Mouse (Mus musculus) heart, embryonic 16.5 days (tissue): Measurements from ENCODE around the gene Prdm13. TPM values are rescaled to one million over a fixed set of nuclear protein-coding genes. Genes with fewer than 3 reads are reported as not detected.

Source experiments
- ATAC-seq: fragments of 200-750 bp; cut with Nextera tagmentation; replicated peaks from 2 replicates; pipeline ENCODE4 v1.8.0; 2017; ENCODE audit warnings: moderate number of reproducible peaks; ENCODE audit not compliant: insufficient read depth, low FRiP score; ENCODE audit errors: extremely low read depth
- H3K27ac ChIP-seq: fragments of 300-500 bp; sonication (generic); 2 replicates; pipeline ENCODE4 v1.5.1; 2014; ENCODE audit warnings: mild to moderate bottlenecking, low read length, control low read depth, moderate library complexity
- H3K27me3 ChIP-seq: fragments of 300-500 bp; sonication (generic); 2 replicates; pipeline ENCODE4 v1.6.1; 2014; ENCODE audit warnings: low read length, mixed read lengths; ENCODE audit not compliant: control insufficient read depth, insufficient read depth
- H3K36me3 ChIP-seq: fragments of 300-500 bp; sonication (generic); 2 replicates; pipeline ENCODE4 v1.6.1; 2014; ENCODE audit not compliant: control insufficient read depth, insufficient read depth
- H3K4me1 ChIP-seq: fragments of 300-500 bp; sonication (generic); 2 replicates; pipeline ENCODE4 v1.6.1; 2014; ENCODE audit warnings: low read length, mixed read lengths; ENCODE audit not compliant: control insufficient read depth, insufficient read depth
- H3K4me2 ChIP-seq: fragments of 300-500 bp; sonication (generic); 2 replicates; pipeline ENCODE4 v1.6.1; 2014; ENCODE audit warnings: low read depth, mild to moderate bottlenecking, control low read depth, low read length
- H3K4me3 ChIP-seq: fragments of 300-500 bp; sonication (generic); 2 replicates; pipeline ENCODE4 v1.5.1; 2014; ENCODE audit warnings: mild to moderate bottlenecking, control low read depth, low read length
- H3K9ac ChIP-seq: fragments of 300-500 bp; sonication (generic); 2 replicates; pipeline ENCODE4 v1.6.1; 2014; ENCODE audit warnings: low read length, control low read depth
- H3K9me3 ChIP-seq: fragments of 300-500 bp; sonication (generic); replicated peaks from 2 replicates; pipeline ENCODE4 v1.6.1; 2016; ENCODE audit warnings: low read length; ENCODE audit not compliant: control insufficient read depth
- WGBS: fragments of 180-500 bp; shearing (Covaris S2); extraction: QIAGEN DNeasy Blood & Tissue Kit; methylation state at CpG from one replicate; pipeline ENCODE4 v1.1.7; 2014; 5-methylcytosine and 5-hydroxymethylcytosine counted together
- polyA plus RNA-seq: library from polyadenylated mRNA; unstranded; fragments of >200 nt; fragmentation: Nextera tagmentation; extraction: Ambion mirVana; gene quantifications from 2 replicates; pipeline ENCODE4 v1.2.1, GENCODE M21; 2015

The Prdm13 gene
- polyA plus RNA-seq = not detected in 2 replicates

- no peak for ATAC-seq
- 1% methylated on average over 38 of the region's 38 CpGs for WGBS
- Histone ChIP-seq H3K4me3 (no peak within 1 kb of the TSS), H3K4me2 (no peak within 1 kb of the TSS), H3K4me1 (0 out of 2 replicates have a peak, but pooled peaks cover 3% of the 10 kb centered on the region), H3K9me3 (no peaks in the 10 kb centered on the region), H3K27me3 (peaks cover 94% of the 10 kb centered on the region), H3K9ac (no peak within 1 kb of the TSS), H3K27ac (no peak within 1 kb of the TSS), H3K36me3 (no peaks in the 10 kb centered on the region)
These were observed at the start of gene Prdm13 for GRCm38 (mm10) chr4:21685595-21686091. Gene Prdm13 (minus strand): TSS chr4:21685963.

GRCm38 (mm10) chr4:21727615-21728165, 41.9 kb upstream of the Prdm13 start, which contains the start of gene Ccnc:
Gene Ccnc (plus strand): TSS chr4:21727701.
- ATAC-seq = peak; percentile 96
- peak within 1 kb of the TSS; percentile 94 for H3K4me3 ChIP-seq
- peaks cover under 1% of the 10 kb centered on the region; the same call in 1 of the 2 replicates for H3K36me3 ChIP-seq
- WGBS = 0% methylated on average over 37 of the region's 37 CpGs
- H3K9ac ChIP-seq = peak within 1 kb of the TSS; percentile 92
- H3K4me2 ChIP-seq = peak within 1 kb of the TSS; percentile 87
- H3K4me1 ChIP-seq = peaks cover 5% of the 10 kb centered on the region; the same call in 1 of the 2 replicates
- H3K9me3 ChIP-seq = no peaks in the 10 kb centered on the region
- peak within 1 kb of the TSS; percentile 79 for H3K27ac ChIP-seq
- no peaks in the 10 kb centered on the region for H3K27me3 ChIP-seq

GRCm38 (mm10) chr4:21726912-21727614, 41.3 kb upstream of the Prdm13 start:
- Histone ChIP-seq H3K36me3 (no peaks in the 10 kb centered on the region), H3K4me3 (peak overlapping the region; percentile 94), H3K9ac (peak overlapping the region; percentile 92), H3K4me2 (peak overlapping the region; percentile 87), H3K4me1 (peaks cover 5% of the 10 kb centered on the region; the same call in 1 of the 2 replicates), H3K27ac (peak overlapping the region; percentile 72), H3K27me3 (no peaks in the 10 kb centered on the region), H3K9me3 (no peaks in the 10 kb centered on the region)
- under 1% methylated on average over 22 of the region's 22 CpGs for WGBS
- ATAC-seq = peak; percentile 39

GRCm38 (mm10) chr4:21722752-21723334, 37.1 kb upstream of the Prdm13 start:
- Histone ChIP-seq H3K27me3 (no peaks in the 10 kb centered on the region; the same call in 1 of the 2 replicates), H3K4me1 (no peaks in the 10 kb centered on the region), H3K27ac (no peak overlapping the region), H3K4me3 (no peak overlapping the region), H3K9ac (no peak overlapping the region), H3K4me2 (no peak overlapping the region), H3K9me3 (no peaks in the 10 kb centered on the region), H3K36me3 (no peaks in the 10 kb centered on the region)
- 62% methylated on average over 7 of the region's 7 CpGs for WGBS
- no peak for ATAC-seq

GRCm38 (mm10) chr4:21712147-21712546, 26.4 kb upstream of the Prdm13 start:
- no peak overlapping the region for H3K4me2 ChIP-seq
- H3K36me3 ChIP-seq = no peaks in the 10 kb centered on the region
- no peak overlapping the region for H3K27ac ChIP-seq
- no peak overlapping the region for H3K4me3 ChIP-seq
- H3K4me1 ChIP-seq = peaks cover 2% of the 10 kb centered on the region; the same call in 1 of the 2 replicates
- H3K27me3 ChIP-seq = no peaks in the 10 kb centered on the region; the same call in 1 of the 2 replicates
- no peaks in the 10 kb centered on the region for H3K9me3 ChIP-seq
- 2% methylated on average over 13 of the region's 13 CpGs for WGBS
- H3K9ac ChIP-seq = no peak overlapping the region
- ATAC-seq = peak; percentile 95

GRCm38 (mm10) chr4:21705046-21705445, 19.3 kb upstream of the Prdm13 start:
- Histone ChIP-seq H3K4me2 (no peak overlapping the region), H3K9me3 (no peaks in the 10 kb centered on the region), H3K36me3 (no peaks in the 10 kb centered on the region), H3K4me3 (no peak overlapping the region), H3K9ac (no peak overlapping the region), H3K4me1 (no peaks in the 10 kb centered on the region), H3K27ac (no peak overlapping the region), H3K27me3 (no peaks in the 10 kb centered on the region)
- ATAC-seq = no peak
- WGBS = 41% methylated on average over 1 of the region's 1 CpGs

- 34% methylated on average over 7 of the region's 7 CpGs for WGBS
- Histone ChIP-seq H3K36me3 (no peaks in the 10 kb centered on the region), H3K27ac (no peak overlapping the region), H3K9me3 (no peaks in the 10 kb centered on the region), H3K27me3 (peaks cover 26% of the 10 kb centered on the region), H3K4me3 (no peak overlapping the region), H3K4me2 (no peak overlapping the region), H3K4me1 (no peaks in the 10 kb centered on the region), H3K9ac (no peak overlapping the region)
- ATAC-seq = no peak
These were observed 10.0 kb upstream of the Prdm13 start for GRCm38 (mm10) chr4:21695638-21696254.

GRCm38 (mm10) chr4:21690221-21690620, 4.5 kb upstream of the Prdm13 start:
- no peak overlapping the region for H3K4me2 ChIP-seq
- H3K27me3 ChIP-seq = peaks cover 77% of the 10 kb centered on the region
- H3K4me1 ChIP-seq = 0 out of 2 replicates have a peak, but pooled peaks cover 3% of the 10 kb centered on the region
- WGBS = 16% methylated on average over 7 of the region's 7 CpGs
- H3K36me3 ChIP-seq = no peaks in the 10 kb centered on the region
- no peaks in the 10 kb centered on the region for H3K9me3 ChIP-seq
- no peak overlapping the region for H3K27ac ChIP-seq
- H3K9ac ChIP-seq = no peak overlapping the region
- no peak overlapping the region for H3K4me3 ChIP-seq
- ATAC-seq = no peak
